Mouse (Mus musculus) stomach, embryonic 15.5 days (tissue): Measurements from ENCODE around the gene Prtg. TPM values are rescaled to one million over a fixed set of nuclear protein-coding genes. Genes with fewer than 3 reads are reported as not detected.

Source experiments
- ATAC-seq: fragments of 200-750 bp; cut with Nextera tagmentation; 2 replicates; pipeline ENCODE4 v1.8.0; 2017; ENCODE audit warnings: low read depth, moderate number of reproducible peaks, moderate TSS enrichment; ENCODE audit not compliant: insufficient read depth, low FRiP score
- H3K27ac ChIP-seq: fragments of 300-500 bp; sonication (generic); 2 replicates; pipeline ENCODE4 v1.5.1; 2015; ENCODE audit warnings: mild to moderate bottlenecking, inconsistent platforms
- H3K27me3 ChIP-seq: fragments of 300-500 bp; sonication (generic); replicated peaks from 2 replicates; pipeline ENCODE4 v1.6.1; 2015; ENCODE audit warnings: inconsistent platforms
- H3K36me3 ChIP-seq: fragments of 300-500 bp; sonication (generic); 2 replicates; pipeline ENCODE4 v1.6.1; 2015; ENCODE audit warnings: inconsistent platforms
- H3K4me1 ChIP-seq: fragments of 300-500 bp; sonication (generic); 2 replicates; pipeline ENCODE4 v1.6.1; 2015; ENCODE audit warnings: inconsistent platforms
- H3K4me2 ChIP-seq: fragments of 300-500 bp; sonication (generic); 2 replicates; pipeline ENCODE4 v1.6.1; 2015; ENCODE audit warnings: mild to moderate bottlenecking, inconsistent platforms
- H3K4me3 ChIP-seq: fragments of 300-500 bp; sonication (generic); replicated peaks from 2 replicates; pipeline ENCODE4 v1.5.1; 2015; ENCODE audit warnings: inconsistent platforms
- H3K9ac ChIP-seq: fragments of 300-500 bp; sonication (generic); 2 replicates; pipeline ENCODE4 v1.6.1; 2015; ENCODE audit warnings: inconsistent platforms
- H3K9me3 ChIP-seq: fragments of 300-500 bp; sonication (generic); 2 replicates; pipeline ENCODE4 v1.6.1; 2016; ENCODE audit warnings: inconsistent platforms
- WGBS: fragments of 180-500 bp; shearing (Covaris S2); methylation state at CpG from one replicate; pipeline ENCODE4 v1.1.7; 2015; 5-methylcytosine and 5-hydroxymethylcytosine counted together
- polyA plus RNA-seq: library from polyadenylated mRNA; unstranded; fragments of >200 nt; fragmentation: Nextera tagmentation; extraction: Ambion mirVana; gene quantifications from 2 replicates; pipeline ENCODE4 v1.2.1, GENCODE M21; 2015

The Prtg gene
- polyA plus RNA-seq, 1 experiment from 2014 or later = 0.31 TPM

GRCm38 (mm10) chr9:72868774-72869173 is 62.1 kb downstream of the Prtg start:
- Histone ChIP-seq H3K4me1 (0 out of 2 replicates have a peak, but pooled peaks cover 5% of the 10 kb centered on the region), H3K4me2 (no peak overlapping the region), H3K27me3 (no peaks in the 10 kb centered on the region), H3K9me3 (no peaks in the 10 kb centered on the region), H3K4me3 (no peak overlapping the region), H3K27ac (no peak overlapping the region), H3K9ac (no peak overlapping the region), H3K36me3 (no peaks in the 10 kb centered on the region)
- WGBS = 73% methylated on average over 2 of the region's 2 CpGs
- no peak for ATAC-seq

- 14% methylated on average over 13 of the region's 13 CpGs for WGBS
- no peak for ATAC-seq
- H3K4me1 ChIP-seq = 0 out of 2 replicates have a peak, but pooled peaks cover 5% of the 10 kb centered on the region
- H3K4me2 ChIP-seq = peak overlapping the region; percentile 46
- no peaks in the 10 kb centered on the region for H3K36me3 ChIP-seq
- no peaks in the 10 kb centered on the region for H3K27me3 ChIP-seq
- no peaks in the 10 kb centered on the region for H3K9me3 ChIP-seq
- H3K4me3 ChIP-seq = no peak overlapping the region
- H3K27ac ChIP-seq = no peak overlapping the region
- H3K9ac ChIP-seq = no peak overlapping the region
Measured at GRCm38 (mm10) chr9:72871506-72872297, 65.0 kb downstream of the Prtg start.

- WGBS = 18% methylated on average over 8 of the region's 8 CpGs
- 0 out of 2 replicates have a peak, but pooled peaks cover 5% of the 10 kb centered on the region for H3K4me1 ChIP-seq
- H3K27ac ChIP-seq = no peak overlapping the region
- no peak overlapping the region for H3K9ac ChIP-seq
- H3K4me2 ChIP-seq = peak overlapping the region; percentile 46
- no peaks in the 10 kb centered on the region for H3K27me3 ChIP-seq
- H3K9me3 ChIP-seq = no peaks in the 10 kb centered on the region
- no peaks in the 10 kb centered on the region for H3K36me3 ChIP-seq
- no peak overlapping the region for H3K4me3 ChIP-seq
- peak; percentile 18; the same call in 1 of the 2 replicates for ATAC-seq
Measured at GRCm38 (mm10) chr9:72872298-72873130, 65.8 kb downstream of the Prtg start.

- no peak overlapping the region for H3K4me3 ChIP-seq
- no peak overlapping the region for H3K9ac ChIP-seq
- no peaks in the 10 kb centered on the region for H3K27me3 ChIP-seq
- H3K9me3 ChIP-seq = no peaks in the 10 kb centered on the region
- no peaks in the 10 kb centered on the region for H3K36me3 ChIP-seq
- WGBS = 89% methylated on average over 2 of the region's 2 CpGs
- H3K27ac ChIP-seq = no peak overlapping the region
- peaks cover 25% of the 10 kb centered on the region for H3K4me1 ChIP-seq
- ATAC-seq = no peak
- H3K4me2 ChIP-seq = no peak overlapping the region
Measured at GRCm38 (mm10) chr9:72875878-72876277, 69.2 kb downstream of the Prtg start.

- peaks cover 28% of the 10 kb centered on the region for H3K4me1 ChIP-seq
- H3K27me3 ChIP-seq = no peaks in the 10 kb centered on the region
- no peak overlapping the region for H3K27ac ChIP-seq
- no peaks in the 10 kb centered on the region for H3K36me3 ChIP-seq
- 18% methylated on average over 11 of the region's 11 CpGs for WGBS
- H3K4me3 ChIP-seq = no peak overlapping the region
- H3K9me3 ChIP-seq = no peaks in the 10 kb centered on the region
- 0 out of 2 replicates have a peak, but pooled peaks have one; percentile 53 for ATAC-seq
- no peak overlapping the region for H3K9ac ChIP-seq
- no peak overlapping the region; the same call in 1 of the 2 replicates for H3K4me2 ChIP-seq
Measured at GRCm38 (mm10) chr9:72877905-72878304, 71.2 kb downstream of the Prtg start.

- ATAC-seq = no peak
- Histone ChIP-seq H3K9ac (no peak overlapping the region), H3K27ac (no peak overlapping the region), H3K9me3 (no peaks in the 10 kb centered on the region), H3K4me3 (no peak overlapping the region), H3K4me1 (peaks cover 28% of the 10 kb centered on the region), H3K27me3 (no peaks in the 10 kb centered on the region), H3K4me2 (no peak overlapping the region), H3K36me3 (no peaks in the 10 kb centered on the region)
- 34% methylated on average over 6 of the region's 6 CpGs for WGBS
Measured at GRCm38 (mm10) chr9:72878656-72879055, 72.0 kb downstream of the Prtg start.

- Histone ChIP-seq H3K9me3 (no peaks in the 10 kb centered on the region), H3K4me2 (no peak overlapping the region), H3K27ac (no peak overlapping the region), H3K27me3 (no peaks in the 10 kb centered on the region), H3K9ac (no peak overlapping the region), H3K36me3 (no peaks in the 10 kb centered on the region), H3K4me3 (no peak overlapping the region), H3K4me1 (peaks cover 28% of the 10 kb centered on the region)
- ATAC-seq = no peak
- 72% methylated on average over 3 of the region's 3 CpGs for WGBS
Measured at GRCm38 (mm10) chr9:72879601-72880000, 72.9 kb downstream of the Prtg start.

- Histone ChIP-seq H3K4me3 (no peak overlapping the region), H3K4me1 (peaks cover 28% of the 10 kb centered on the region), H3K36me3 (no peaks in the 10 kb centered on the region), H3K4me2 (no peak overlapping the region), H3K9ac (no peak overlapping the region), H3K27me3 (no peaks in the 10 kb centered on the region), H3K27ac (0 out of 2 replicates have a peak overlapping the region, but pooled peaks have one; percentile 31), H3K9me3 (no peaks in the 10 kb centered on the region)
- peak; percentile 40; the same call in 1 of the 2 replicates for ATAC-seq
- 31% methylated on average over 16 of the region's 16 CpGs for WGBS
Measured at GRCm38 (mm10) chr9:72880225-72880960, 73.7 kb downstream of the Prtg start.

GRCm38 (mm10) chr9:72881026-72881768 is 74.5 kb downstream of the Prtg start:
- Histone ChIP-seq H3K36me3 (no peaks in the 10 kb centered on the region), H3K27ac (peak overlapping the region; percentile 26; the same call in 1 of the 2 replicates), H3K27me3 (no peaks in the 10 kb centered on the region), H3K4me2 (no peak overlapping the region), H3K4me1 (peaks cover 28% of the 10 kb centered on the region), H3K9me3 (no peaks in the 10 kb centered on the region), H3K4me3 (no peak overlapping the region), H3K9ac (no peak overlapping the region)
- 28% methylated on average over 15 of the region's 15 CpGs for WGBS
- ATAC-seq = no peak

- Histone ChIP-seq H3K36me3 (no peaks in the 10 kb centered on the region), H3K27me3 (no peaks in the 10 kb centered on the region), H3K4me3 (no peak overlapping the region), H3K4me2 (no peak overlapping the region), H3K9ac (no peak overlapping the region), H3K4me1 (peaks cover 15% of the 10 kb centered on the region), H3K9me3 (no peaks in the 10 kb centered on the region), H3K27ac (no peak overlapping the region)
- WGBS = 7% methylated on average over 3 of the region's 3 CpGs
- ATAC-seq = 0 out of 2 replicates have a peak, but pooled peaks have one; percentile 47
Measured at GRCm38 (mm10) chr9:72883940-72884339, 77.3 kb downstream of the Prtg start.

GRCm38 (mm10) chr9:72889777-72890176 is 83.1 kb downstream of the Prtg start:
- H3K4me1 ChIP-seq = no peaks in the 10 kb centered on the region
- H3K4me2 ChIP-seq = no peak overlapping the region
- no peaks in the 10 kb centered on the region for H3K27me3 ChIP-seq
- 73% methylated on average over 1 of the region's 1 CpGs for WGBS
- no peaks in the 10 kb centered on the region for H3K9me3 ChIP-seq
- ATAC-seq = no peak
- no peaks in the 10 kb centered on the region for H3K36me3 ChIP-seq
- H3K4me3 ChIP-seq = no peak overlapping the region
- H3K27ac ChIP-seq = no peak overlapping the region
- no peak overlapping the region for H3K9ac ChIP-seq
